Mouse (Mus musculus) lung, postnatal 25 days (tissue): ENCODE data around the gene Insr.
"Not testable (repeated sequence)": the region's sequence is repeated elsewhere in the genome, so short reads cannot be mapped to it uniquely, and the experiment has no call there.

ENCODE experiments used
- DNase-seq: peaks from one replicate; pipeline ENCODE4 v3.0.0; 2022; ENCODE audit warnings: low spot score

The Insr gene

DNA sequence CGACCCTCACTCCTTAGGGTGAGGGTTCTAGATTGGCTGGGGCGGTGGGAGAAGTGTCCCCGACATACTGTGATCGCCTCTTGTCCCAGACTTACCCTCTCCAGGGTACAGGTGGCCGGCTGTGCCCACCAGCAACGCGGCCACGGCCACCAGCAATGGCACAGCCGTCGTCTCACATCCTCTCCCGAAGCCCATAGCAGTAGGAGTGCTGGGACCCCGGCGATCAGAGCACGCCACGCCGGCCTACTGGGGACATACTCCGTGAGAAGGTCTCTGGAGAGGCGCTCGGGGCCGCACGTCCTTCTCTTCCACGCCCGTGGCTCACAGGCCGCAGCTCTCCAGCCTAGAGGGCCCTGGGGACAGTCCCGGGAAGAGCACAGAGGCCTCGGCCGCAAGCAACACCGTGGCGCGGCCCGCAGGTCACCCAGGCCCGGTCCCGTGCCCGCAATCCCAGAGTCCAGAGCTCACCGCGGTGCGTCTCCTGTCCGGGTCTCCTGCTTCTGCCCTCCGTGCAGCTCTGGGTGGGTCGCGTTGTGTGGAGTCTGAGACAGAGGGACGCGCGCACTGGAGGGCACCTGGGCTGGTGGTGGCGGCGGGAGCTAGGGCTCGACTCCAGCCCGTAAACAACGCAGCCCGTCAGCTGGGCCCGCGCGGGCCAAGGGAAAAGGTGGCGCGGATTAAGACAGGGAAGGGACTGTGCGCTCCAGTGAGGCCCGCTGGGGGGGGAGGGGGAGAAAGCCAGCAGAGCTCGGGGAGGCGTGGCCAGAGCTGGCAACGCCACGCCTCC lies at the start of gene Insr:
Gene Insr (minus strand): TSS at position 684 of the 787 bp plus-strand sequence.
- DNase-seq, result peak; percentile 95

DNA sequence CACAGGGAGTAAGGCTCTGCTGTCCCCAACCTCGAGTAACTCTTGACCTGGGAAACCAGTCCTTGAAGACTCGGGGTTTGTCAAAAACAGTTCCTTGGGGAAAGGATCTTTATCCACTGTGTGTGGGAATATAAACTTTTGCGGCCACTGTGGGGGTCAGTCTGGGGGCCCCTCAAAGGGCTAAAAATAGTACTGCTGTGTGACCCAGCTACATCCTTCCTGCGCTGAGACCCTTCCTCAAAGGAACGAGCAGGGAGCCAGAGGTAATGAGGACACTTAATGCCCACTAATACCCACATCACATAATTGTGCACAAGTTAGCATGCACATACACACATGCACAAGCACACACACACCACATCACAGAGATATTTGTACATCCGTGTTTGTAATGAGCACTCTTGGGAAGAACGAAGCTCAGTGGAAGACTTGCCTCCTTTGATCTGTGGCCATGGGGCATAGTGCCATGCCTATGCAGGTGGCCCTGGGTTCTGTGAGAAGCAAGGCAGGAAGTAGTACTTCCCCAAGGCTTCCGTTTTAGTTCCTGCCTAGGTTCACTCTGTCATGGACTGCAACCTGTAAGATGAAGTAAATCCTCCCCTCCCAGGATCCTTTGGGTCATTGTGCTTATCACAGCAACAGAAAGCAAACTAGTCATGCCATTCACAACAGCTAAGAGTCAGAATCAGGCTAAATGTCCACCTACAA lies 48.3 kb upstream of the Insr start:
- no peak for DNase-seq

DNA sequence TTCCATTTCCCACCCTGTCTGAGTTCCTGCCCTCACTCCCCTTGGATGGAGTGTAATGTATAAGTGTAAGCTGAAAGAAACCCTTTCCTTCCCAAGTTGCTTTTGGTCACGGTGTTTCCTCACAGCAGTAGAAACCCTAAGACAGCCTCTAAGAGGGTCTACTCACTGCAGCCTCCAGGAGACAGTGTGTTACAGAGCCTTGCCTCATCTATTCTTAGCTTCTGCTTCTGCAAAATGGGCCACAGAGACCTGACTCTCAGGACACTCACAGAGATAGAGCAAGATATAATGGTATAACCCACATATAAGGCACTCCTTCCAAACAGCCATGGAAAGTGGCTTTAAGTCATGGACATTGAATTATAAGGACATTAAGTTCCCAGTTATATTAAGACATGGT lies 47.6 kb upstream of the Insr start:
- no peak for DNase-seq

DNA sequence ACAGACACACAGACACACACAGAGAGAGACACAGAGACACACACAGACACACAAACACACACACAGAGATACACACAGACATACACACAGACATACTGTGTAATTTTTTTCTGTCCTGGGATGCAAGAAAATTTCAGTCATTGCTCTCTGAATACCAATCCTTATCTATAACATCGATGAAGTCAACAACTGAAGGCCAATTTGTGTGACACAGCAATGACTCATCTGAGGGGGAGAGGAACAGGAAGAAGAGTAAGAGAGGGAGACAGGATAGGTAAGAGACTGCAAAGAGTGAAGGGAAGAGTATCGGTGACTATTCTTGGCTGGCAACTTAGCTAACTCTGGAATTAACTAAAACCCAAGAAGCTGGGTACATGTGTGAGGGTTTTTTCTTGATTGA lies 44.8 kb upstream of the Insr start:
- DNase-seq, result no peak

DNA sequence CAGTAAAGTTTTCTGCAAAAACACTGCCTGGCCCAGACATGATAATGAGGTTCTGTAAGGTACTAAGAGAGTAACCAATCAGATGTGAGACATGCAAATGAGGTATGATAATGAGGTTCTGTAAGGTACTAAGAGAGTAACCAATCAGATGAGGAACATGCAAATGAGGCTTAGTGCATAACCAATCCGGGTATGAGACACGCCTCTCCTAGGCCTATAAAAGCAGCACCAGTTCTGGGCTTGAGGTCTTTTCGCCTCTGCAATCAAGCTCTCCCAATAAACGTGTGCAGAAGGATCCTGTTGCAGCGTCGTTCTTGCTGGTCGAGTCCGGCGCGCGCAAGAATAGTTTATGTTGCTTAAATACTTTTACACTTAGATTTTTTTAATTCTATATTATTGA lies 39.9 kb upstream of the Insr start:
- not testable (repeated sequence) for DNase-seq

DNA sequence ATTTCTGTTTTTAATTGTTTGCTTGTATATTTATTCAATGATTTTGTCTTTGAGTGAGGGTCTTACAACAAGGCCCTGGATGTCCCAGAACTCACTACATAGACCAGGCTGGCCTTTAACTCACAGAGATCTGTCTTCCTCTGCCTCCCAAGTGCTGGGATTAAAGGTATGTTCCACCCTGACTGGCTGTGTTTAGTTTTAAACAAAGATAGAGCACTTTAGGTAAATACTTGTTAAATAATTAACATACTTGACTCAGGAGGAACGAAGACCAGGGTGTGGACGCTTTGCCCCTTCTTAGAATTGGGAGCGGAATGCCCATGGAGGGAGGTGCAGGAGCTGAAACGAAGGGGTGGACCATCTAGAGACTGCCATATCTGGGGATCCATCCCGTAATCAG lies 37.2 kb upstream of the Insr start:
- DNase-seq, result no peak

DNA sequence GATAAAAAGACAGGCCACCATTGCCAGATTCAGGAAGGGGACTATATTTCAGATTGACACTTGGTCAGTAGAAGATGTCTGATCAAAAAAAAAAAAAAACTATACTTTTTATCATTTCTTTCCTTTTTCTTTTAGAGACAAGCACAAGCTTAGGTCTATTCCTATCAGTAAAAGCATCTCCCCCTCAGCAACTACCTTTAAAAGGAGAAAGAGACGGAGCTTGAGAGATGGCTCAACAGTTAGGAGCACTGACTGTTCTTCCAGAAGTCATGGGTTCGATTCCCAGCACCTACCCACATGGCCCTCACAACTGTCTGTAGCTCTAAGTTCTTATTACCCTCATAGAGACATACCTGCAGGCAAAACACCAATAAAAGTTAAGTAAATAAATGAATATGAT lies 34.9 kb upstream of the Insr start:
- DNase-seq, result no peak

DNA sequence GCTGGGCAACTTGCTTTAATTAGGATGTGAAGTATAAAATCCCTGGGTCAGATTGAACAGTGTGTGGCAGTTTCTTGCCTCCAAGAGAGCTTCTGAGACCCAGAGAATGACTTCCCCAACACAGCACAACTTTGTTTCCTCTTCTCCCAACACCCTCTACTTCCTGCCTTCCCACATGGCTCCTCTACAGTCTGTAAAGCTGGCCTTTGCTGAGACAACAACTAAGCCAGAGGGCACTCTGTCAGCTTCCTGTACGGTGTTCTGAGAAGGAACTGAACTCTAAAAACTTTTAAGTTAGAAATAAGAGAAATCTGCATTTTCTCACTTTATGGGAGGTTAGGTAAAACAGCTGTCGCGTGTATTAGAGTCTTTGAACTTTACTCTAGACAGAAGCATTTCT lies 34.4 kb upstream of the Insr start:
- no peak for DNase-seq

DNA sequence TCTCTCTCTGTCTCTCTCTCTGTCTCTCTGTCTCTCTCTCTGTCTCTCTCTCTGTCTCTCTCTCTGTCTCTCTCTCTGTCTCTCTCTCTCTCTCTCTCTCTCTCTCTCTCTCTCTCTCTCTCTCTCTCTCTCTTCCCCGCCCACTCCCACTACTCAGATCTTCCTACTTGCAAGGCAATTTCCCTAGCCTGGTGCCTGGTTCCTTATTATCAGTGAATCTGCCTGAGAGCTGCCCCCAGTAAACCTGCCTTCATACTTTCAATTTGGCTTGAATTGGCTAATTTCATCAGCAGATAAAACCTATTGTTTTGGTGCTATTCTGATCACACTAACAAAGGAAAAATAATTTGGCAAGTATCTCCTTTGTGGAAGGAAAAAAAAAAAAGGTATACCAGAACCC lies 34.0 kb upstream of the Insr start:
- not testable (repeated sequence) for DNase-seq

DNA sequence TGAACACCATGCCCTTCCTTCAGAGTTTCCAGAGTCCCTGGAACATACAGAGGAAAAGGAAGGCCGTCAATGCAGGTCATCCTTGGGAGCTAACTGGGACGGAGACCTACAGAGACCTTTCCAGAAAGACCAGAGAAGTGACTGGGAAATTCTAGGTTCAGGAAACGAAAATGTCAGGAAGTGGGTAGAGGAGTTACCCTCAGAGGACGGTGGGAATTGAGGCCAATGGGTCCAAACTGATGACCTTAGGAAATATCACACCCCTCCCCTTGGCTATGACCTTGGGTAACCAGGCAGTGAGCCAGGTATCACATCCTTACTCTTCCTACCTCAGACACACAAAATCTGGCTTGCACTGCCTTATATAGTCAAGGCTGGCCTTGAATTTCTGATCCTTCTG lies 32.1 kb upstream of the Insr start:
- DNase-seq, result no peak

DNA sequence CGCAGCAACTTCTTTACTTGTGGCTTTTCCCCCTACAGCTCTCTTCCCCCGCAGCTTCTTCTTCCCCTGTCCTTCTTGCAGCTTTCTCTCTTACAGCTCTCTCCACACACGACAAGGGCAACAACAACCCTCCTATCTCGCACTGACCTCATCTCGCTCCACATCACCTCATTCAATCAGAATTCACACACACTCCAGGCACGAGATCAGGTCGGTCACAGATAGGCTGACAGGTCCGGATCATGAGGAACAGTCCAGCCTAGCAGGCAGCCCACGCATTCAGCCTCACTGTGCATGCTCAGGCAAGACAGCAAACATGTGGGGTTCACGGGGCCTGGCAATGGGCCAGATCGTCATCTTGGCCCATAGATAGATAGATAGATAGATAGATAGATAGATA lies 30.2 kb upstream of the Insr start:
- DNase-seq, result no peak

DNA sequence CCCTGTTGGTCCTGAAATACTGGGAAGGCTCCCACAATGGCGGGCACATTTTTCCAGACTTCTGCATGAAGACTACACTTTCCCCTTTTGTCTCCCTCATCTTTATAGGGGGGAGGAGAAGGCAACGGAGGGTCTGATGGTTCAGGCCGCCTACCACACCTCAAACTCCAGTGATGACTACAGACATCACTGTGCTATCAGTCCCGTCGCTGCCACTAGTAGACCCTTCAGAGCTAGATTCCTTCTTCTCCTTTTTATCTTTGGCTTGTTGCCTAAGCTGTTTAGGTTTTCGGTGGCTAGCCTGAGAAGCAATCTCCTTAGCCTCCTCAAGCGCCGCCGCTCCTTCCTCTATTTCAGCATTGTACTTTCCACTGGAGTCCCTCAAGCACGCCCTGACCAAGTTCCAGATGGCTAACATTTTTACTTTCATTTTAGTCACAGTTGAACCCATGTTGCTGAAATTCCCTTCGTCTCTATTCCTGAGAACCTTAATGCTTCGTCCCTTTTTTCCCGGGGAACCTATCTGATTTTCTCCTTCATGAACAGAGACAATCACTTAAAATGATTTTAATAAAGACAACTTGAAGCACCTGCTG lies 28.9 kb upstream of the Insr start:
- peak; percentile 26 for DNase-seq

DNA sequence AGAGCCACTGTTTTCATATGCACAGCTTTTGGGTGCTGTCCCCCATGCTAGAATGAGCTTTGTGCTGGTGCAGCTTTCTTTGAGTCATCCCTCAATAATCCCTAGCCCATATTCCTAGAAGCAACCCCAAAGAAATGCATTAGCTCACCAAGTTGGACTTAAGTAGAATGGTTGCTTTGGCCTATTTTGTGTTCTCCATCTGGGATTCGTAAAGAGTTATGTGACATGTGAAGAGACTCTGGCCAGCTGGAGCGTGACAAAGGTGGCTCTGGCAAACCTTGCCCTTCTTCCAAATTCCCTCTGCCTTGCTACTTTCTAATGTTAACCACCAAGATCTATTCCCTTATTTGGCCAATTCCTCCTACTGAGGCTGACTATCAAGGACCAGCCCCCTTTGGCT lies 22.7 kb upstream of the Insr start:
- DNase-seq, result no peak

DNA sequence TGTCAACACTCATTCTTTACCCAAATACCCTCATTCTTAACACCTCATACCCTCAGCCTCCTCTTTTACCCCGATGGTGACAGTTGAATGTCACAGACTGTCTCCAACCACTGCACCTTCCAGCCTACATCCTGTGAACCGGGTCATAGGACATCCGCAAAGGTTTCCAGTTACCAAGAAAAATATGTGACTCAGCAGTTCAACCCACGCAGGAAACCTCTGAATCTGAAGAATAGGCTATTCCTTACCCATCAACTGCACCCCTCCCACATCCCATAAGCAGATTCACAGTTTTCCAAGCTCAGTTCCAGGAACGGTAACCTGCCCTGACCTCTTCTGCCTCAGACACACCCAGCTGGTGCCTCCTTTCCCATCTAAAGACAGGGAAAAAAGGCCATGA lies 19.9 kb upstream of the Insr start:
- no peak for DNase-seq

DNA sequence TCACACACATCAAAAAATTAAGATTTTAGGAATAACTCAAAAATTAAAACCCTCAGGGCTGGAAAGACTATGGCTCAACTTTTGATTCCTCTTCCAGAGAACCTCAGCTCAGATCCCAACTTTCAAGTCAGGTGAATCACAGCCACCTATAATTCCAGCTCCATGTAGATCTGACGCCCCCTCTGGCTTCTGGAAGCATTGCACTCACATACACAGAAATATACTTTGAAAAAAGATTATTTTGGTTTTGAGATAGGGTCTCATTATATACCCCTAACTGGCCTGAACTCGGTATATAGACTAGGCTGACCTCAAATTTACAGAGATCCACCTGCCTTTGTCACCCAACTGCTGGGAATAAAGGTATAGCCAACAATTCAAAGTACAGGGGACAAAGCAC lies 6.4 kb upstream of the Insr start:
- DNase-seq, result no peak

DNA sequence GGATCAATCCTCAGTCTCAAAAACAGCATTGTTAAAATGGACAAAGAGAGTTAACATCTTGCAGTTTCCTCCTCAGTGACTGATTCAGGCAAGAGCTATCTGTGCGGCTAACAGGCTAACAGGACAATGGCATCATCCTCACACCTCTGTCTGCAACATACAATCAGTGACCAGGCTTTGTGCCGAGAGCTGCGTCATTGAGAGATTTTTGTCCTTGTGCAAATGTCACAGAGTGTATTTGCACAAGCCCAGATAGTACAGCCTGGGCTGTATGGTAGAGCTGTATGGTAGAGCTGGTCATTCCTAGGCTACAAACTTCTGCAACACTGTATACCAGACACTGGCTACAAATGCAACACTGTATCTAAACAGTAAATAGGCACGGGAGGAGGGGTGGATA lies 5.2 kb upstream of the Insr start:
- DNase-seq, result no peak

DNA sequence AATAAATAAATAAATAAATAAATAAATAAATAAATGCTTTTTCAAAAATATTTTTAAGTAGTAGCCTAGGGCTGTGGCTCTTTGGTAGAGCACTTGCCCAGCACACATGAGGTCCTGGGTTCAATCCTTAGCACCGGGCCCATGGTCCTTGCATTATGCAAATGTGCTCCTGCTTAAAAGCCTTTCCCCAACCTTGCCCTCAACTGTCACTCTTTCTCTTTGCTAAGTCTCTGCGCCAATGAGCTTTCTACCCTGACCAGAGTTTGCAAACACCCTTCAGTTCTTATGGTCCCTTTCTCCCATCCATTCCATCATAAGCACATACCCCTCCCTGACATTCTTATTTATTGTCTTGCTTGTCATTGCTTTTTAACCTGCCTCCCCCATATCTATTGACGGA lies 1.9 kb upstream of the Insr start:
- DNase-seq, result no peak

DNA sequence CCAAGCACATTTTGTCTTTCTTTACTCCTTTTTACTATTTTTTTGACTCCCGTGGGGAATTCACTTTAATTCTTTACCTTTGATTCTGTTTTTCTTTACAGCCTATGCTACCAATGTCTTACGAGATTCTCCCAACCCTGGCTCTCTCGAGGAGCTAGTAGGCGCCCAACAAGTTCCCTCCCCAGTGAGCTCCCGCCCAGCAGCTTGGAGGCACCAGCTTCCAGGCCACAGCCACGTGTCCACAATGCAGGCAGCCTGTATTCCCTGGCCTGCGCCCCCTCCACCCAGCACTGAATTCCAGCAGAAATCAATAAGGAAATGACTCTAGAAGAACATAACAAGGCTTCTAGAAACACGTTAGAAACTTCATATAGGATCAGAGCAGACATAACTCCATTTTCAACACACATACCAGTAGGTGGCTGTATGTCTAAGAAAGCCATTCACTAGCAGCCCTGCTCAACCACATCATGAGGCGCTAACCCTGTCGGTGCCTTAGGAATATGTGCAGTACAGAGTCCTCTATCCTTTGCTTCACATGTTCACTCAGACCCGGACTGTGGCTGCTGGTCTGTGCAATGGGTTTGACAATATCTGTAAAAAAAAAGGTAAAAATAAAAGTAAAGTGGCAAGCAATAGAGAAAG lies 971 bp upstream of the Insr start:
- DNase-seq, result peak; percentile 27

DNA sequence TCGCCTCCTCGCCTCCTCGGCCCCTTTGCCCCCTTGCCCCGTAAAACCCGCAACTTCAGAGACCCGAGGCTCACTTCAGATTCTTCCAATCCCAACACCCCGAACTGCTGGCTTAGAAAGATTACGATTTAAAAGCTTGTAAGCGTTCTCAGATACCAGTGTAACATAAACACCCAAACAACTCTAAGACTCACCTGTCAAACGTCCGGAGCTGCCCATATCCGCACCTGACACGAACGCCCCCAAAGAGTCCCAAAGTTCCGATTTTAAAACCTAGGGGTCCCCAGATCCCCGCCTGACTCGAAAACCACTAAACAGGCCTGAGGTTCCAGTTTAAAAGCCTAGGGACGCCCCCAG lies 282 bp upstream of the Insr start:
- no peak for DNase-seq

DNA sequence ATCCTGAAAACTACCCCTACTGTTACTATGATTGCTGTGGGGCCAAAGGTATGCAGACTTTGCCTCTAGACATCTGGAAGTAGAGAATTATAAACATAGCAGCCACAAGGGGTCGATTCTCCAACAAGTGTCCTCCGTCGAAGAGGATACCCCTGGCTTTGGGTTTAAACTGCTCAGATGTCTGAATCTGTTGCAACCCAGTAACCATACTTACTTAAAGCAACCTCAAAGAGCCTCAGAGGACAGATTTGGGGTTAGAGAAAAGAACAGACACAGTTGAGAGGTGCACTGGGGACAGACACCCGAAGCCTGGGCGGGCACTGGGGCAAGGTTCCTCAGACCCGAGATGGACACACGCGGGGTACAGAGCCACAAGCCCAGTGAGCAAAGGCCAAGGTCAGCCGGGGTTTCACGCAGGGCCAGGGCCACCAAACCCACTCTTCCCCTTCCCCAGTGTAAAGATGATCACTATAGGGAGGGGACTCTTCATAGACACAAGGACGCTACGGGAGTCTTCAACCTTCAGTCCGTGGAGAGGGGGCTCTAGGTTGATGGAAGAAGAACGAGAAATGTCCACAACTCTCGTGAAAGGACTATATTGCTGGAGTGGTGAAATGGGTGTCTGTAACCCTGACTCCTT lies 1.1 kb downstream of the Insr start:
- DNase-seq, result no peak

DNA sequence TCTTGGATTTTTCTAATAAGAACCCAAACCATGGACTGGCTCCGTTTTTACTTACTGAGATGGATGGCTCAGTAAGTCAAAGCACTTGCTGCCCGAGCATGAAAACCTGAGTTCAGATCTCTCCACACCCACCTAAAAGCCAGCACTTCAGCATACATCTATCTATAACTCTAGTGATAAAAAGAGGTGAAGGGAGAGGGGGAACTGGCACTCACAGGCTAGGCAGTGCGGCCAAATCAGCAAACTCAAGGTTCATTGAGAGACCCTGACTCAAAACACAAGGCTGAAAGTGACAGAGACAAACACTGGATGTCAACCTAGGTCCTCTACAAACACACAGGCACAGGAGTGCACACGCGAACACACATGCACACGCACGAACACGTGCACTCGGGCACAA lies 2.2 kb downstream of the Insr start:
- DNase-seq, result no peak

DNA sequence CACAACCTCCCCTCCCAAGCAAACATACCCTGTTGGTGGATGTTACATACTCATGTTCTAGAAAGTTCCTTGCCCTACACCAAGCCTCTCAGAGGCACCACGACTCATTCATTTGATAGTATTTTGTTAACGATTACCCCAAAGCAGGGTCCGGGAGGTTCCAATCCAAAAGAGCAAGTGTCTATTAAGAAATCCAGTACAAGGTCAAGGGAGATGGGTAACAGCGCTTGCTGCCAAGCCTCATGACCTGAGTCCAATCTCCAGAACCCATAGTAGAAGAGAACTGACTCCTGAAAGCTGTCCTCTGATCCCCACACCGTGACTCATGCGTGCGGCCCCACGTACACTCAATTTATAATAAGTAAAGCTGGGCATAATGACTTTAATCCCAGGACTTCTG lies 3.4 kb downstream of the Insr start:
- no peak for DNase-seq

DNA sequence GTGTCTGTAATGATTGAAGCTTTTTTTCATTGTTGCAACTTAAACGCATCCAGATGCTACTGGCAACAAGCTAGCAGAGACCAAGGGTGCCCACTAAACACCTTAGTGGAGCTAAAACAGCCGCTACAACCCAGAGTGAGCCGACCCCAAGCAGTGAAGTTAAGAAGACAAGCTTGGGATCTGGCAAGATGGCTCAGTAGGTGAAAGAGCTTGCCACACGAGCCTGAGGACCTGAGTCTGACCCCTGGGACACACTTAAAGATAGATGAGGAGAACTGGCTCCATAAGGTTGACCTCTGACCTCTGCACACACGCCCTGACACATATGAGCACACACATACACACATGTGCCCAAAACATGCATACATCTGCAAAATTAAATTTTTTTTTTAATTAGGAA lies 4.2 kb downstream of the Insr start:
- no peak for DNase-seq
